Mouse (Mus musculus) lung, adult 2 months (tissue): Measurements from ENCODE around the gene Il4ra.

Experiments used
- CTCF ChIP-seq: fragments of 200-500 bp; IDR thresholded peaks from 2 replicates; pipeline ENCODE4 v1.5.1; 2011; ENCODE audit warnings: mild to moderate bottlenecking, low read length, control low read depth; ENCODE audit not compliant: insufficient read depth
- POLR2A ChIP-seq: fragments of 200-500 bp; IDR thresholded peaks from 2 replicates; pipeline ENCODE4 v1.6.1; 2011; ENCODE audit warnings: low read depth, mild to moderate bottlenecking, control low read depth, low read length, borderline replicate concordance; ENCODE audit errors: extremely low read depth

DNA sequence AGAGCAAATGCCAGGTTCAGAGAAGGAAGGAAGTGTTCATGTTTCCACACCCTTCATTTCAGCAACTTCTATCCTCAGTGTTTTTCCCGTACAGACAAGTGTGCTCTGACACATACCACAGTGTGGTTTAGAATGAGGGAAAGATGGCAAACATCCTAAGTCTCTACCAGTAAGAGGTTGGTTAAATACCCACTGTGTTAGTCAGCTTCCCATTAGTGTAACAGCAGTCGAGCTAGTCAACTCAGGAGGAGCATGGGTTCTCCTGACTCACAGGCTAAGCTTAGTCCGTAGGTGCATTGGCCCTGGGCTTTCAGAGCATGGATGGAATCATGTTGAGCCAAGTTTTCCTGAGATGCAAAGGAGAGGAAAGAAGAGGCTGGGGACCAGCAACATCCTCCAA is 12.6 kb upstream of the Il4ra start:
- TF ChIP-seq CTCF (no peak), POLR2A (no peak)
